Mouse (Mus musculus) liver, embryonic 11.5 days (tissue): ENCODE measurements around the gene Tmem131. TPM values are rescaled to one million over a fixed set of nuclear protein-coding genes. Genes with fewer than 3 reads are reported as not detected.
"Not testable (repeated sequence)": the region's sequence is repeated elsewhere in the genome, so short reads cannot be mapped to it uniquely, and the experiment has no call there.

Experiments
- ATAC-seq: fragments of 200-750 bp; cut with Nextera tagmentation; replicated peaks from 2 replicates; pipeline ENCODE4 v1.8.0; 2017; ENCODE audit warnings: moderate number of reproducible peaks, mild to moderate bottlenecking, moderate TSS enrichment, moderate library complexity; ENCODE audit not compliant: low FRiP score
- DNase-seq: peaks from one replicate; pipeline ENCODE4 v3.0.0-alpha.2; 2017; ENCODE audit warnings: low spot score
- H3K27ac ChIP-seq: fragments of 300-500 bp; sonication (generic); 2 replicates; pipeline ENCODE4 v1.5.1; 2014; ENCODE audit warnings: mild to moderate bottlenecking, low read depth, low read length, control low read depth
- H3K27me3 ChIP-seq: fragments of 300-500 bp; sonication (generic); replicated peaks from 2 replicates; pipeline ENCODE4 v1.6.1; 2014; ENCODE audit warnings: low read length, mixed read lengths; ENCODE audit not compliant: control insufficient read depth, insufficient read depth
- H3K36me3 ChIP-seq: fragments of 300-500 bp; sonication (generic); 2 replicates; pipeline ENCODE4 v1.6.1; 2014; ENCODE audit warnings: mild to moderate bottlenecking, low read length, moderate library complexity, mixed read lengths; ENCODE audit not compliant: control insufficient read depth, insufficient read depth
- H3K4me1 ChIP-seq: fragments of 300-500 bp; sonication (generic); replicated peaks from 2 replicates; pipeline ENCODE4 v1.6.1; 2014; ENCODE audit warnings: low read length, mixed read lengths; ENCODE audit not compliant: control insufficient read depth, insufficient read depth
- H3K4me2 ChIP-seq: fragments of 300-500 bp; sonication (generic); 2 replicates; pipeline ENCODE4 v1.6.1; 2014; ENCODE audit warnings: mild to moderate bottlenecking, control low read depth, moderate library complexity
- H3K4me3 ChIP-seq: fragments of 300-500 bp; sonication (generic); 2 replicates; pipeline ENCODE4 v1.5.1; 2014; ENCODE audit warnings: low read depth, low read length, control low read depth
- H3K9ac ChIP-seq: fragments of 300-500 bp; sonication (generic); 2 replicates; pipeline ENCODE4 v1.6.1; 2014; ENCODE audit warnings: low read depth, low read length, control low read depth
- H3K9me3 ChIP-seq: fragments of 300-500 bp; sonication (generic); 2 replicates; pipeline ENCODE4 v1.6.1; 2016; ENCODE audit warnings: low read length, inconsistent platforms, mixed read lengths; ENCODE audit not compliant: control insufficient read depth
- WGBS: fragments of 180-500 bp; shearing (Covaris S2); extraction: QIAGEN DNeasy Blood & Tissue Kit; methylation state at CpG from one replicate; pipeline ENCODE4 v1.1.7; 2014; 5-methylcytosine and 5-hydroxymethylcytosine counted together
- polyA plus RNA-seq: library from polyadenylated mRNA; unstranded; fragments of >200 nt; fragmentation: Nextera tagmentation; extraction: Ambion mirVana; gene quantifications from 2 replicates; pipeline ENCODE4 v1.2.1, GENCODE M21; 2014

Gene Tmem131
- polyA plus RNA-seq, 1 experiment from 2014 or later = 19.1 TPM

- Histone ChIP-seq H3K4me2 (no peak overlapping the region), H3K27me3 (no peaks in the 10 kb centered on the region), H3K27ac (no peak overlapping the region), H3K9me3 (no peaks in the 10 kb centered on the region), H3K9ac (no peak overlapping the region), H3K4me3 (no peak overlapping the region), H3K36me3 (peaks cover 25% of the 10 kb centered on the region; the same call in 1 of the 2 replicates), H3K4me1 (no peaks in the 10 kb centered on the region; the same call in 1 of the 2 replicates)
- DNase-seq (no peak), ATAC-seq (no peak)
- WGBS = 82% methylated on average over 12 of the region's 12 CpGs
Measured at GRCm38 (mm10) chr1:36836274-36836954, 107.1 kb downstream of the Tmem131 start.

- no peak overlapping the region for H3K9ac ChIP-seq
- no peaks in the 10 kb centered on the region; the same call in 1 of the 2 replicates for H3K4me1 ChIP-seq
- DNase-seq (no peak), ATAC-seq (no peak)
- no peak overlapping the region for H3K4me2 ChIP-seq
- WGBS = 70% methylated on average over 3 of the region's 3 CpGs
- peaks cover 23% of the 10 kb centered on the region; the same call in 1 of the 2 replicates for H3K36me3 ChIP-seq
- H3K27ac ChIP-seq = no peak overlapping the region
- no peaks in the 10 kb centered on the region for H3K9me3 ChIP-seq
- no peaks in the 10 kb centered on the region for H3K27me3 ChIP-seq
- no peak overlapping the region for H3K4me3 ChIP-seq
Measured at GRCm38 (mm10) chr1:36835593-36835992, 107.9 kb downstream of the Tmem131 start.

GRCm38 (mm10) chr1:36834090-36834489 is 109.4 kb downstream of the Tmem131 start:
- no peak for DNase-seq
- Histone ChIP-seq H3K4me1 (no peaks in the 10 kb centered on the region), H3K27me3 (no peaks in the 10 kb centered on the region), H3K9me3 (no peaks in the 10 kb centered on the region), H3K4me3 (no peak overlapping the region), H3K36me3 (peaks cover 21% of the 10 kb centered on the region; the same call in 1 of the 2 replicates), H3K4me2 (no peak overlapping the region), H3K9ac (no peak overlapping the region), H3K27ac (no peak overlapping the region)
- 97% methylated on average over 7 of the region's 7 CpGs for WGBS
- ATAC-seq = no peak

GRCm38 (mm10) chr1:36830913-36831866 is 112.3 kb downstream of the Tmem131 start:
- Histone ChIP-seq H3K27me3 (no peaks in the 10 kb centered on the region), H3K9ac (no peak overlapping the region), H3K36me3 (peaks cover 19% of the 10 kb centered on the region; the same call in 1 of the 2 replicates), H3K9me3 (no peaks in the 10 kb centered on the region), H3K27ac (no peak overlapping the region), H3K4me2 (no peak overlapping the region), H3K4me1 (no peaks in the 10 kb centered on the region), H3K4me3 (no peak overlapping the region)
- no peak for DNase-seq
- WGBS = 84% methylated on average over 14 of the region's 14 CpGs
- ATAC-seq = no peak

- WGBS = 95% methylated on average over 5 of the region's 5 CpGs
- Histone ChIP-seq H3K36me3 (peaks cover 31% of the 10 kb centered on the region), H3K4me3 (no peak overlapping the region), H3K4me2 (no peak overlapping the region), H3K9ac (no peak overlapping the region), H3K4me1 (no peaks in the 10 kb centered on the region), H3K27me3 (no peaks in the 10 kb centered on the region), H3K9me3 (no peaks in the 10 kb centered on the region), H3K27ac (no peak overlapping the region)
- ATAC-seq (no peak), DNase-seq (no peak)
Measured at GRCm38 (mm10) chr1:36824356-36824755, 119.1 kb downstream of the Tmem131 start.

- H3K4me1 ChIP-seq, H3K27ac ChIP-seq, DNase-seq, H3K9ac ChIP-seq, H3K9me3 ChIP-seq, H3K4me2 ChIP-seq, ATAC-seq, H3K4me3 ChIP-seq, H3K27me3 ChIP-seq: not testable (repeated sequence)
- H3K36me3 ChIP-seq = peaks cover 43% of the 10 kb centered on the region
- 86% methylated on average over 4 of the region's 4 CpGs for WGBS
Measured at GRCm38 (mm10) chr1:36821918-36822317, 121.5 kb downstream of the Tmem131 start.

- Histone ChIP-seq H3K4me2 (no peak overlapping the region), H3K27me3 (no peaks in the 10 kb centered on the region), H3K4me3 (no peak overlapping the region), H3K9ac (no peak overlapping the region), H3K27ac (no peak overlapping the region), H3K9me3 (no peaks in the 10 kb centered on the region), H3K4me1 (peaks cover 8% of the 10 kb centered on the region), H3K36me3 (peaks cover 32% of the 10 kb centered on the region)
- DNase-seq (no peak), ATAC-seq (no peak)
- WGBS = 86% methylated on average over 6 of the region's 6 CpGs
Measured at GRCm38 (mm10) chr1:36815166-36815565, 128.3 kb downstream of the Tmem131 start.

- H3K4me3 ChIP-seq = no peak overlapping the region
- no peaks in the 10 kb centered on the region for H3K9me3 ChIP-seq
- ATAC-seq (no peak), DNase-seq (no peak)
- peaks cover 8% of the 10 kb centered on the region for H3K4me1 ChIP-seq
- no peak overlapping the region for H3K4me2 ChIP-seq
- H3K9ac ChIP-seq = no peak overlapping the region
- H3K27me3 ChIP-seq = no peaks in the 10 kb centered on the region
- peaks cover 31% of the 10 kb centered on the region for H3K36me3 ChIP-seq
- 79% methylated on average over 5 of the region's 5 CpGs for WGBS
- H3K27ac ChIP-seq = no peak overlapping the region
Measured at GRCm38 (mm10) chr1:36814271-36814903, 129.1 kb downstream of the Tmem131 start.
